Mouse (Mus musculus) E14TG2a.4 (cell line): Measurements from ENCODE around the gene Slc4a4.

ENCODE experiments used
- CTCF ChIP-seq: conservative IDR thresholded peaks from 2 replicates; pipeline ENCODE4 v1.5.1; 2014; ENCODE audit warnings: low read length
- NANOG ChIP-seq: IDR thresholded peaks from 2 replicates; pipeline ENCODE4 v1.6.1; 2014; ENCODE audit warnings: borderline replicate concordance, low read length, mixed read lengths
- POU5F1 ChIP-seq: IDR thresholded peaks from 2 replicates; pipeline ENCODE4 v1.6.1; 2014; ENCODE audit warnings: low read length, borderline replicate concordance

DNA sequence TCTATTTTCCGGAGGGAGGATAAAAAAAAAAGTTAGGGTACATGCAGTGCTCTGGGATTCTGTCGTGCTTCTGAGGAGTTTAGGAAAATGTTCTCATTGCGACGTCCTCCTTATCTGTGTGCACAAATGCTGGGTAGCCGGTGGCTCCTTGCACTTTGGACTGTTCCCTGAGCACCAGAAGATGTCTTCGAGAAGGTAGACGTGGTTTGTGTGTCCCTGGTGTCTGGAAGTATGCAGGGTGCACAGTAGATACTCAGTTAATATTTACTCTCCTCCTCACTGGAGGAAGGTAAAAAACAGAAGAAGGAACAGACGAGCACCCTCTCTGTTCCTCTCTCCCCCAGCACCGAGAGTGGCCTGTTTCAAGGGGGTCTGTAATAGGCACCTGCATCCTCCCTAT, 44.6 kb downstream of the Slc4a4 start:
- TF ChIP-seq CTCF (no peak), NANOG (no peak), POU5F1 (no peak)
